Mouse (Mus musculus): ENCODE data around the gene St5. TPM values are rescaled to one million over a fixed set of nuclear protein-coding genes. Genes with fewer than 3 reads are reported as not detected.

Gene St5
- polyA plus RNA-seq, 1 experiment from 2014 or later = 21.7 TPM

- no peaks in the 10 kb centered on the region for H3K4me1 ChIP-seq (replicated peaks)
- H3K36me3 ChIP-seq = no peaks in the 10 kb centered on the region
- 84% methylated on average over 13 of the region's 13 CpGs for WGBS
- H3K27me3 ChIP-seq = no peaks in the 10 kb centered on the region
- no peak overlapping the region for H3K27ac ChIP-seq
- no peaks in the 10 kb centered on the region for H3K9me3 ChIP-seq
- no peak overlapping the region for H3K4me2 ChIP-seq (replicated peaks)
- no peak for ATAC-seq
- no peak overlapping the region for H3K4me3 ChIP-seq (replicated peaks)
- H3K9ac ChIP-seq (replicated peaks) = no peak overlapping the region
Measured at GRCm38 (mm10) chr7:109694576-109695338, 8.6 kb downstream of the St5 start.

- ATAC-seq = no peak
- whole genome bisulfite sequencing = 92% methylated on average over 5 of the region's 5 CpGs
- H3K36me3 ChIP-seq = no peaks in the 10 kb centered on the region
- no peaks in the 10 kb centered on the region for H3K27me3 ChIP-seq
- no peak overlapping the region for H3K4me2 ChIP-seq (replicated peaks)
- H3K4me1 ChIP-seq (replicated peaks) = peaks cover 8% of the 10 kb centered on the region; the same call in 1 of the 2 replicates
- H3K27ac ChIP-seq = no peak overlapping the region
- H3K4me3 ChIP-seq (replicated peaks) = no peak overlapping the region
- no peaks in the 10 kb centered on the region for H3K9me3 ChIP-seq
- no peak overlapping the region for H3K9ac ChIP-seq (replicated peaks)
Measured at GRCm38 (mm10) chr7:109690961-109691360, 12.4 kb downstream of the St5 start.

DNA sequence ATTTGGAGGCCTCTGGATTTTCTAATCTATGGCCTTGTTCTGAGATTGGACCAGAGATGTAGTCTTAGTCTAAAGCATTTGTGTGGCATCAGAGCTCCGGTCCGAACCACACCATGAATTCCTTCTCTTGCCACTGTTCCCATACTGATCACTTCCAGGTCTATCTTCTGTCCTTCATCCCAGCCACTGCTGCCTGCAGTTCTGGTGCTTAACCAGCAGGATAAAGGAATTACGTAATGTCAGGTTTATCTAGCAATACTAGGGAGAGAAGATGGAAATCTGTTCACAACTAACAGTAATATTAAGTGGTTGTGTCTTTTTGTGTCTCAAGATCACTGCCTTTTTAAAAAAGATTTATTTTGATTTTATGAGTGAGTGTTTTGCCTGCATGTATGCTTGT lies 13.3 kb downstream of the St5 start:
- Histone ChIP-seq H3K9me3 (no peaks in the 10 kb centered on the region), H3K27me3 (no peaks in the 10 kb centered on the region), H3K4me3 (replicated peaks) (no peak overlapping the region), H3K36me3 (no peaks in the 10 kb centered on the region), H3K4me1 (replicated peaks) (peaks cover 8% of the 10 kb centered on the region; the same call in 1 of the 2 replicates), H3K27ac (no peak overlapping the region), H3K9ac (replicated peaks) (no peak overlapping the region), H3K4me2 (replicated peaks) (no peak overlapping the region)
- no peak for ATAC-seq
- 86% methylated on average over 3 of the region's 3 CpGs for WGBS

DNA sequence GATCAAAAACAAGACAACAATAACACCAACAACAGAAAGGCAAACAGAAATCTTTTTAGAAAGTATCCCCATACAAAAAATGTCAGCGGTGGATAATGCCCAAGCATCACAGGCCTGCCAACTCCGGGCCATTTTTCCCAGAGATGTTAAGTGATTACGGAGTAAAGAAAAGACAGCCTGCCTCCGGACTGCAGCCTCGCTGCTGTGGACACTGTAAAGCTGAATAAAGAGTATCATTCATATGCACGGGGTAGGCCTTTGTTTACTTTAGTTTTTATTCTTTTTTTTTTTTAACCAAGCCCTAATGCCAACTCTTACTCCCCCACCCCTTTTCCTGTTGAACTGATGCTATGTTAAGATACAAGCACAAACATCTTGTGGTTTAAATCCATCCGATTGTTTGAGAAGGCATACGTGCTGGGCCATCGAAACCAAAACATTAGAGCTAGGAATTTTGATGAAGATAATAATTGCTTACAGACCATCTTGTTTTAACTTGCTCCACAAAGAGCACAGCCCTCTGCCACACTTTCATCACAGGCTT lies 16.7 kb downstream of the St5 start:
- no peak overlapping the region for H3K4me2 ChIP-seq (replicated peaks)
- WGBS = 35% methylated on average over 9 of the region's 9 CpGs
- H3K27ac ChIP-seq = no peak overlapping the region
- no peak overlapping the region for H3K4me3 ChIP-seq (replicated peaks)
- ATAC-seq = no peak
- H3K9ac ChIP-seq (replicated peaks) = no peak overlapping the region
- H3K27me3 ChIP-seq = no peaks in the 10 kb centered on the region
- no peaks in the 10 kb centered on the region for H3K9me3 ChIP-seq
- no peaks in the 10 kb centered on the region for H3K36me3 ChIP-seq
- peaks cover 8% of the 10 kb centered on the region; the same call in 1 of the 2 replicates for H3K4me1 ChIP-seq (replicated peaks)

GRCm38 (mm10) chr7:109680879-109681278 lies 22.5 kb downstream of the St5 start:
- no peaks in the 10 kb centered on the region for H3K36me3 ChIP-seq
- H3K9me3 ChIP-seq = no peaks in the 10 kb centered on the region
- H3K4me3 ChIP-seq (replicated peaks) = no peak overlapping the region
- 95% methylated on average over 1 of the region's 1 CpGs for WGBS
- H3K27me3 ChIP-seq = no peaks in the 10 kb centered on the region
- ATAC-seq = no peak
- H3K4me1 ChIP-seq (replicated peaks) = no peaks in the 10 kb centered on the region
- no peak overlapping the region for H3K4me2 ChIP-seq (replicated peaks)
- H3K9ac ChIP-seq (replicated peaks) = no peak overlapping the region
- no peak overlapping the region for H3K27ac ChIP-seq

DNA sequence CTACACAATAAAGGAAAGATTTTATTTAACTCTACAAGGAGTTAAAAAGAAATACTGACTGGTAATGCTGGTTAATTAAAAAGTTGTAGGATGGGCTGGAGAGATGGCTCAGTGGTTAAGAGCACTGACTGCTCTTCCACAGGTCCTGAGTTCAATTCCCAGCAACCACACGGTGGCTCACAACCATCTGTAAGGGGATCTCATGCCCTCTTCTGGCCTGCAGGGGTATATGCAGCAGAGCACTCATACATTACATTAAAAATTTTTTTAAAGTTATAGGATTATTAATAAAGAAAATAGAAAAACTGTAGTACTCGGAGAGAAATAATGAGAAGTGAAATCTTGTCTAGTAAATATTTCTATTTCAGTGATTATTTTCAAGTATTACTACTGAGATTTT lies 23.1 kb downstream of the St5 start:
- H3K27ac ChIP-seq = no peak overlapping the region
- no peaks in the 10 kb centered on the region for H3K27me3 ChIP-seq
- no peaks in the 10 kb centered on the region for H3K4me1 ChIP-seq (replicated peaks)
- no peaks in the 10 kb centered on the region for H3K9me3 ChIP-seq
- ATAC-seq = no peak
- no peak overlapping the region for H3K4me3 ChIP-seq (replicated peaks)
- H3K36me3 ChIP-seq = no peaks in the 10 kb centered on the region
- H3K4me2 ChIP-seq (replicated peaks) = no peak overlapping the region
- WGBS = 96% methylated on average over 2 of the region's 2 CpGs
- H3K9ac ChIP-seq (replicated peaks) = no peak overlapping the region

GRCm38 (mm10) chr7:109674944-109675628 lies 28.3 kb downstream of the St5 start:
- Histone ChIP-seq H3K9me3 (no peaks in the 10 kb centered on the region), H3K9ac (replicated peaks) (no peak overlapping the region), H3K36me3 (no peaks in the 10 kb centered on the region), H3K4me1 (replicated peaks) (peaks cover 11% of the 10 kb centered on the region), H3K4me3 (replicated peaks) (no peak overlapping the region), H3K4me2 (replicated peaks) (no peak overlapping the region), H3K27ac (no peak overlapping the region), H3K27me3 (0 out of 2 replicates have a peak, but pooled peaks cover 5% of the 10 kb centered on the region)
- ATAC-seq = no peak
- WGBS = 79% methylated on average over 4 of the region's 4 CpGs

GRCm38 (mm10) chr7:109671581-109672471 lies 31.6 kb downstream of the St5 start:
- WGBS = under 1% methylated on average over 36 of the region's 44 CpGs

GRCm38 (mm10) chr7:109669426-109670170 lies 33.8 kb downstream of the St5 start:
- no peak for ATAC-seq

More at GRCm38 (mm10) chr7:109671581-109672471, 31.6 kb downstream of the St5 start:
- Histone ChIP-seq H3K9ac (replicated peaks) (peak overlapping the region; percentile 70), H3K4me3 (replicated peaks) (peak overlapping the region; percentile 61), H3K4me2 (replicated peaks) (peak overlapping the region; percentile 93), H3K27ac (peak overlapping the region; percentile 51), H3K4me1 (replicated peaks) (peaks cover 11% of the 10 kb centered on the region), H3K36me3 (no peaks in the 10 kb centered on the region), H3K27me3 (0 out of 2 replicates have a peak, but pooled peaks cover 5% of the 10 kb centered on the region), H3K9me3 (no peaks in the 10 kb centered on the region)
- peak; percentile 97 for ATAC-seq

GRCm38 (mm10) chr7:109666664-109667063 lies 36.7 kb downstream of the St5 start:
- 0 out of 2 replicates have a peak, but pooled peaks cover 5% of the 10 kb centered on the region for H3K27me3 ChIP-seq
- H3K4me3 ChIP-seq (replicated peaks) = no peak overlapping the region
- WGBS = 77% methylated on average over 5 of the region's 5 CpGs
- ATAC-seq = no peak
- H3K36me3 ChIP-seq = no peaks in the 10 kb centered on the region
- no peaks in the 10 kb centered on the region for H3K9me3 ChIP-seq
- H3K9ac ChIP-seq (replicated peaks) = no peak overlapping the region
- H3K27ac ChIP-seq = no peak overlapping the region
- peaks cover 7% of the 10 kb centered on the region for H3K4me1 ChIP-seq (replicated peaks)
- no peak overlapping the region for H3K4me2 ChIP-seq (replicated peaks)

More at GRCm38 (mm10) chr7:109669426-109670170, 33.8 kb downstream of the St5 start:
- no peaks in the 10 kb centered on the region for H3K9me3 ChIP-seq
- no peaks in the 10 kb centered on the region for H3K36me3 ChIP-seq
- H3K9ac ChIP-seq (replicated peaks) = no peak overlapping the region
- H3K4me2 ChIP-seq (replicated peaks) = no peak overlapping the region
- H3K27me3 ChIP-seq = 0 out of 2 replicates have a peak, but pooled peaks cover 5% of the 10 kb centered on the region
- no peak overlapping the region; the same call in 1 of the 2 replicates for H3K4me3 ChIP-seq (replicated peaks)
- H3K4me1 ChIP-seq (replicated peaks) = peaks cover 11% of the 10 kb centered on the region
- no peak overlapping the region for H3K27ac ChIP-seq
- 85% methylated on average over 5 of the region's 5 CpGs for WGBS

GRCm38 (mm10) chr7:109662626-109663025 lies 40.8 kb downstream of the St5 start:
- WGBS = 75% methylated on average over 4 of the region's 4 CpGs
- H3K9ac ChIP-seq (replicated peaks) = no peak overlapping the region
- no peak for ATAC-seq

More at GRCm38 (mm10) chr7:109662626-109663025, 40.8 kb downstream of the St5 start:
- Histone ChIP-seq H3K9me3 (no peaks in the 10 kb centered on the region), H3K27me3 (no peaks in the 10 kb centered on the region), H3K4me1 (replicated peaks) (no peaks in the 10 kb centered on the region), H3K4me2 (replicated peaks) (no peak overlapping the region), H3K36me3 (no peaks in the 10 kb centered on the region), H3K27ac (no peak overlapping the region), H3K4me3 (replicated peaks) (no peak overlapping the region)
